ENCODE assay signal across 10 mouse cellular contexts in genomic region chr7:49764011-49764716, GRCm38 (mm10). TPM values are rescaled to one million over a fixed set of nuclear protein-coding genes. Genes with fewer than 3 reads are reported as not detected.
DNase-seq lines count a peak whose midpoint lies in the region; ATAC-seq and TF ChIP-seq lines count a peak whose summit lies in the region.
"Had no signal": no experiment of that assay in that cellular context is flagged by ENCODE, and none has a peak within 500 bp of the region (broad histone marks: within the 10 kb centered on the region; RNA-seq: fewer than 3 reads in every experiment).

No protein-coding gene starts in this region.

- no peaks in the 10 kb centered on the region for H3K27me3 ChIP-seq in intestine, embryonic 16.5 days (replicated peaks; ENCODE audit: control insufficient read depth, insufficient read depth, low read length)
- H3K27me3 ChIP-seq in small intestine, adult 2 months (ENCODE audit: control insufficient read depth, insufficient read depth, low read length): no peaks in the 10 kb centered on the region
- no peaks in the 10 kb centered on the region for H3K27me3 ChIP-seq in thymus, adult 2 months (ENCODE audit: control insufficient read depth, insufficient read depth, low read length)
- H3K27me3 ChIP-seq: kidney, embryonic 15.5 days had no signal

- peak overlapping the region; percentile 68 for H3K27ac ChIP-seq in bone marrow, adult 2 months (ENCODE audit: control insufficient read depth, insufficient read depth, low read depth, low read length, poor library complexity)
- no peak overlapping the region for H3K27ac ChIP-seq in intestine, embryonic 16.5 days (ENCODE audit: low read length)
- peak overlapping the region; percentile 19; the same call in 1 of the 2 replicates for H3K27ac ChIP-seq in small intestine, adult 2 months (ENCODE audit: insufficient read depth, low read depth, low read length)
- H3K27ac ChIP-seq in thymus, adult 2 months (ENCODE audit: control insufficient read depth, insufficient read depth, low read length): no peak overlapping the region
- H3K27ac ChIP-seq: kidney, embryonic 15.5 days; limb, embryonic 15.5 days had no signal

- ATAC-seq in intestine, embryonic 16.5 days: peak; percentile 71

- 33% methylated on average over 10 of the region's 10 CpGs for WGBS in bone marrow, adult 2 months
- 46% methylated on average over 10 of the region's 10 CpGs for WGBS in intestine, embryonic 16.5 days
- WGBS in small intestine, adult 2 months: 26% methylated on average over 10 of the region's 10 CpGs
- WGBS in thymus, adult 2 months: 75% methylated on average over 10 of the region's 10 CpGs

- no peak overlapping the region for H3K4me3 ChIP-seq in bone marrow, adult 2 months (replicated peaks; ENCODE audit: control insufficient read depth, low read depth, low read length)
- H3K4me3 ChIP-seq in intestine, embryonic 16.5 days (ENCODE audit: low read length): no peak overlapping the region
- no peak overlapping the region for H3K4me3 ChIP-seq in small intestine, adult 2 months (ENCODE audit: low read depth, low read length)
- no peak overlapping the region for H3K4me3 ChIP-seq in thymus, adult 2 months (ENCODE audit: control insufficient read depth, insufficient read depth, low read length)
- H3K4me3 ChIP-seq: kidney, embryonic 15.5 days; limb, embryonic 15.5 days had no signal

- no peak for TF ChIP-seq CTCF in bone marrow, adult 2 months (IDR thresholded peaks at IDR 0.05; ENCODE audit: control insufficient read depth, insufficient read depth, low read length)
- TF ChIP-seq CTCF in small intestine, adult 2 months (IDR thresholded peaks at IDR 0.05; ENCODE audit: extremely low read depth, insufficient read length, insufficient replicate concordance, low read depth, low read length): no peak
- no peak for TF ChIP-seq CTCF in thymus, adult 2 months (IDR thresholded peaks at IDR 0.05; ENCODE audit: borderline replicate concordance, control insufficient read depth, extremely low read depth, insufficient read depth, low read length, poor library complexity)

- DNase-seq in heart, adult 11 months: peak; percentile 82
- no peak for DNase-seq in heart, adult 8-10 months (ENCODE audit: low spot score)
- no peak for DNase-seq in frontal cortex, postnatal 25 days (ENCODE audit: low spot score in 2 of 2)
- no peak for DNase-seq in layer of hippocampus, postnatal 25 days (ENCODE audit: extremely low spot score in 1 of 2, low spot score in 1 of 2)
- no peak for DNase-seq in thymus, adult 2 months

- H3K4me1 ChIP-seq in bone marrow, adult 2 months (ENCODE audit: control insufficient read depth, insufficient read depth, low read length): peaks cover 2% of the 10 kb centered on the region; the same call in 1 of the 2 replicates
- H3K4me1 ChIP-seq in intestine, embryonic 16.5 days (ENCODE audit: control insufficient read depth, insufficient read depth, low read length): 0 out of 2 replicates have a peak, but pooled peaks cover 3% of the 10 kb centered on the region
- H3K4me1 ChIP-seq in small intestine, adult 2 months (ENCODE audit: control insufficient read depth, insufficient read depth, insufficient read length, low read length): peaks cover 17% of the 10 kb centered on the region; the same call in 1 of the 2 replicates
- H3K4me1 ChIP-seq in thymus, adult 2 months (replicated peaks; ENCODE audit: control insufficient read depth, insufficient read depth, low read length): peaks cover 5% of the 10 kb centered on the region; the same call in 1 of the 2 replicates

- H3K9ac ChIP-seq in intestine, embryonic 16.5 days (ENCODE audit: low read depth, low read length): no peak overlapping the region
- H3K9ac ChIP-seq: kidney, embryonic 15.5 days; limb, embryonic 15.5 days had no signal

- TF ChIP-seq POLR2A in bone marrow, adult 2 months (IDR thresholded peaks at IDR 0.05; ENCODE audit: borderline replicate concordance, control insufficient read depth, low read depth, low read length): no peak
- TF ChIP-seq POLR2A in small intestine, adult 2 months (IDR thresholded peaks at IDR 0.05; ENCODE audit: low read depth, low read length): no peak
- TF ChIP-seq POLR2A in thymus, adult 2 months (IDR thresholded peaks at IDR 0.05; ENCODE audit: control insufficient read depth, extremely low read depth, insufficient read depth, low read length, poor library complexity): no peak

- no peaks in the 10 kb centered on the region for H3K36me3 ChIP-seq in intestine, embryonic 16.5 days (ENCODE audit: control insufficient read depth, insufficient read depth, low read length)
- peaks cover 20% of the 10 kb centered on the region for H3K36me3 ChIP-seq in small intestine, adult 2 months (ENCODE audit: control insufficient read depth, insufficient read depth, low read length)
- no peaks in the 10 kb centered on the region; the same call in 1 of the 2 replicates for H3K36me3 ChIP-seq in thymus, adult 2 months (ENCODE audit: control insufficient read depth, insufficient read depth, low read length)
- H3K36me3 ChIP-seq: kidney, embryonic 15.5 days; limb, embryonic 15.5 days had no signal

- H3K9me3 ChIP-seq in intestine, embryonic 16.5 days (ENCODE audit: control insufficient read depth, low read length): no peaks in the 10 kb centered on the region
- H3K9me3 ChIP-seq: kidney, embryonic 15.5 days; limb, embryonic 15.5 days had no signal

- no peak overlapping the region for H3K4me2 ChIP-seq in intestine, embryonic 16.5 days (ENCODE audit: low read depth, low read length)
- H3K4me2 ChIP-seq: kidney, embryonic 15.5 days; limb, embryonic 15.5 days had no signal

RNA-seq across cellular contexts. Expression of gene Htatip2, which starts 5.2 kb away (rescaled TPM):
- total RNA-seq in heart, adult 8-10 months (2022): 10 to 100 TPM; 20.8 to 28.2 (median 24.6) TPM
- 22.5 and 30.4 TPM in 2 replicates for polyA plus RNA-seq in bone marrow, adult 2 months (2011; ENCODE audit: insufficient read depth, insufficient read length, low replicate concordance, missing spikeins)
- 25.7 and 26.0 TPM in 2 replicates for polyA plus RNA-seq in intestine, embryonic 16.5 days (2015; fragmentation: Nextera tagmentation; extraction: Ambion mirVana)
- 8.0 and 8.9 TPM in 2 replicates for polyA plus RNA-seq in small intestine, adult 2 months (2012; rRNA removed)
- total RNA-seq in layer of hippocampus, postnatal 25 days (2021): 1 to 10 TPM; 9.5 to 9.8 TPM
- 10.6 and 11.9 TPM in 2 replicates for polyA plus RNA-seq in thymus, adult 2 months (2012; rRNA removed)

RNA-seq across cellular contexts. Expression of gene Prmt3, which starts 14.0 kb away (rescaled TPM):
- 10 to 100 TPM; 12.7 to 17.0 (median 15.7) TPM for total RNA-seq in heart, adult 8-10 months (2022)
- 9.0 and 14.6 TPM in 2 replicates for polyA plus RNA-seq in bone marrow, adult 2 months (2011; ENCODE audit: insufficient read depth, insufficient read length, low replicate concordance, missing spikeins)
- polyA plus RNA-seq in intestine, embryonic 16.5 days (2015; fragmentation: Nextera tagmentation; extraction: Ambion mirVana): 40.1 and 45.4 TPM in 2 replicates
- polyA plus RNA-seq in small intestine, adult 2 months (2012; rRNA removed): 11.6 and 14.5 TPM in 2 replicates
- 10 to 100 TPM; 30.4 to 32.5 TPM for total RNA-seq in layer of hippocampus, postnatal 25 days (2021)
- 35.0 and 62.8 TPM in 2 replicates for polyA plus RNA-seq in thymus, adult 2 months (2012; rRNA removed)

Comparison
In these comparisons a context has a peak if more than half of its experiments do, and no peak if none do; other contexts are left out.
1. H3K27ac ChIP-seq: peak in bone marrow, adult 2 months (single experiment) and small intestine, adult 2 months (single experiment); none in intestine, embryonic 16.5 days (single experiment) and thymus, adult 2 months (single experiment).